Mouse (Mus musculus) midbrain, embryonic 11.5 days (tissue): ENCODE data around the gene Pcyt2. TPM values are rescaled to one million over a fixed set of nuclear protein-coding genes. Genes with fewer than 3 reads are reported as not detected.
A peak's percentile ranks its signal among the peaks of the same experiment; 100 is the strongest.

Experiments
- ATAC-seq: fragments of 200-750 bp; cut with Nextera tagmentation; 2 replicates; pipeline ENCODE4 v1.8.0; 2017; ENCODE audit warnings: moderate TSS enrichment, moderate library complexity; ENCODE audit not compliant: low FRiP score
- DNase-seq: peaks from one replicate; pipeline ENCODE4 v3.0.0; 2015; ENCODE audit warnings: low spot score; ENCODE audit errors: missing footprints
- H3K27ac ChIP-seq: fragments of 300-500 bp; sonication (generic); 2 replicates; pipeline ENCODE4 v1.5.1; 2014; ENCODE audit warnings: low read depth, low read length
- H3K27me3 ChIP-seq: fragments of 300-500 bp; sonication (generic); 2 replicates; pipeline ENCODE4 v1.6.1; 2014; ENCODE audit warnings: mild to moderate bottlenecking, low read length, moderate library complexity, mixed read lengths; ENCODE audit not compliant: control insufficient read depth, insufficient read depth
- H3K36me3 ChIP-seq: fragments of 300-500 bp; sonication (generic); 2 replicates; pipeline ENCODE4 v1.6.1; 2014; ENCODE audit warnings: mild to moderate bottlenecking, low read length, moderate library complexity, mixed read lengths; ENCODE audit not compliant: control insufficient read depth, insufficient read depth
- H3K4me1 ChIP-seq: fragments of 300-500 bp; sonication (generic); 2 replicates; pipeline ENCODE4 v1.6.1; 2014; ENCODE audit warnings: low read length; ENCODE audit not compliant: control insufficient read depth, insufficient read depth
- H3K4me2 ChIP-seq: fragments of 300-500 bp; sonication (generic); 2 replicates; pipeline ENCODE4 v1.6.1; 2014; ENCODE audit warnings: mild to moderate bottlenecking, moderate library complexity
- H3K4me3 ChIP-seq: fragments of 300-500 bp; sonication (generic); 2 replicates; pipeline ENCODE4 v1.5.1; 2014; ENCODE audit warnings: low read depth, low read length
- H3K9ac ChIP-seq: fragments of 300-500 bp; sonication (generic); 2 replicates; pipeline ENCODE4 v1.6.1; 2014; ENCODE audit warnings: low read length
- H3K9me3 ChIP-seq: fragments of 300-500 bp; sonication (generic); 2 replicates; pipeline ENCODE4 v1.6.1; 2016; ENCODE audit warnings: low read length; ENCODE audit not compliant: control insufficient read depth
- WGBS: fragments of 180-500 bp; shearing (Covaris S2); extraction: QIAGEN DNeasy Blood & Tissue Kit; methylation state at CpG from one replicate; pipeline ENCODE4 v1.1.7; 2014; 5-methylcytosine and 5-hydroxymethylcytosine counted together
- polyA plus RNA-seq: library from polyadenylated mRNA; unstranded; fragments of >200 nt; fragmentation: Nextera tagmentation; extraction: Ambion mirVana; gene quantifications from 2 replicates; pipeline ENCODE4 v1.2.1, GENCODE M21; 2014

The Pcyt2 gene
- polyA plus RNA-seq, 1 experiment from 2014 or later, result 101 TPM

DNA sequence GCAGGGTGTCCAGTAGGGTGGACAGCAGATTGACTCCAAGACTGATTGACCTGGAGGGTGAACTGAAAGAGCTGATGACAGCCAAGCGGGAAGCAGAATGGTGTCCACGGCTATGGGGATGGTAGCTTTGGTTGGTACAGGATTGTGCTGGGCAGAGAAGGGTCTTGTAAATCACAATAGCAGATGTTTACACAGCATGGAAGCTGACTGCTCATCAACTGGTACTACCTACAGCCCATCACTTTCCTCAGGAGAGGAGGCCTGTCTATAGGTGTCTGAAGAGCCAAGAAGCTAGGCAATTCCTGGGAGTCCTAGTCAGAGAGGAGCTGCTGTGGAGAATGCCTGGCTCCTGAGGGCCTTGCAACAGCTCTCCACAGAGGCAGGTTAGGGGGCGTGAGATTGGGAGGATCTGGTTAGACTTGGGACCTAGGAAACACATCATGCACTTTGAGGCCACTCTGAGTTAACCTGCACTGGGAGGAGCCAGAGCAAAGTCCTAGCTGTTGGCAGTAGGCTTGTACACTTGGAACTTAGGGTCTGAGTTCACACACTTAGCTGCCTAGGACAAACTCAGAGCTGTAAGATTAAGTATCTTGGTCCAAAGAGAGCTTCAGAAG lies 41.3 kb downstream of the Pcyt2 start:
- Histone ChIP-seq H3K4me2 (no peak overlapping the region), H3K4me3 (no peak overlapping the region), H3K9me3 (no peaks in the 10 kb centered on the region), H3K27ac (no peak overlapping the region), H3K27me3 (no peaks in the 10 kb centered on the region), H3K9ac (no peak overlapping the region), H3K36me3 (peaks cover 22% of the 10 kb centered on the region), H3K4me1 (peaks cover 23% of the 10 kb centered on the region)
- WGBS, result 88% methylated on average over 3 of the region's 3 CpGs
- ATAC-seq, result no peak
- no peak for DNase-seq

DNA sequence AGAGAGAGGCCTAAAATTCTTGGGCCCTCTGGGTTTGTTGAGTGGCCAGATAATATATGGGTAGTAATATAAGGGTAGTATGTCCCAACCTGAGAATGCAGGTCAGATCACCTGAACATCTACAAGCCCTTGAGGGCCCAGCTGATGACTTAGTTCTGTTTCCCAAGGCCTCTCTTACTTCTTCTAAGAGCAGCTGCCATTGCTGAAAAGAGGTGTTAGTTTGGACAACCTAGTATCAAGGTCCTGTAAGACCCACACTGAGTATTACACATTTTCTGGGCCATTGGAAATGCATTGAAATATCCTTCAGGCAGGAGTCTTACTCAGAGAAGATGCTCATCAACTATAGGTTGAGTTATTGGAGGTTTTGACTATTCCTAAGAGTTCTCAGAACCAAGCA lies 41.8 kb downstream of the Pcyt2 start:
- H3K4me3 ChIP-seq, result no peak overlapping the region
- H3K9me3 ChIP-seq, result no peaks in the 10 kb centered on the region
- H3K27ac ChIP-seq, result no peak overlapping the region
- peaks cover 27% of the 10 kb centered on the region for H3K4me1 ChIP-seq
- no peaks in the 10 kb centered on the region for H3K27me3 ChIP-seq
- H3K4me2 ChIP-seq, result no peak overlapping the region
- H3K9ac ChIP-seq, result no peak overlapping the region
- H3K36me3 ChIP-seq, result peaks cover 23% of the 10 kb centered on the region
- ATAC-seq (no peak), DNase-seq (no peak)

DNA sequence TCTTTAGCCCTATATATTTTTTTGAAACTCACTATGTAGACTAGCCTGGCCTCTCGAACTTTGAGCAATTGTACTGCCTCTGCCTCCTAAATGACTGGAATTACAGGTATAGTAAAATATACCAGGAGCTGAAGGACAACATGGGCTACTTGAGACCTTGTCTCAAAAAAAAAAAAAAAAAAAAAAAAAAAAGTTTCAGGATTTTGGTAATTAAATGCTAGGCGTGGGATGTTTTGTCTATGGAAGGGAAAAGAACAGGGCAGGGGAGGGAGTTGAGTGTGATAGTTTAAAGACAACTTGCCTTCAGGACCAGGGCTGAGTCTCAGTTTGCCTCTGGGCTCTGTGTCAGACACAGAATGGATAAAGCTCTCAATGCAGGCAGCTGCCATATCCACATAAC lies 42.7 kb downstream of the Pcyt2 start:
- no peak overlapping the region for H3K4me3 ChIP-seq
- no peak overlapping the region for H3K4me2 ChIP-seq
- no peak overlapping the region for H3K9ac ChIP-seq
- no peaks in the 10 kb centered on the region for H3K27me3 ChIP-seq
- H3K9me3 ChIP-seq, result no peaks in the 10 kb centered on the region
- DNase-seq (no peak), ATAC-seq (no peak)
- peaks cover 30% of the 10 kb centered on the region for H3K36me3 ChIP-seq
- H3K27ac ChIP-seq, result no peak overlapping the region
- 80% methylated on average over 2 of the region's 2 CpGs for WGBS
- H3K4me1 ChIP-seq, result peaks cover 20% of the 10 kb centered on the region

DNA sequence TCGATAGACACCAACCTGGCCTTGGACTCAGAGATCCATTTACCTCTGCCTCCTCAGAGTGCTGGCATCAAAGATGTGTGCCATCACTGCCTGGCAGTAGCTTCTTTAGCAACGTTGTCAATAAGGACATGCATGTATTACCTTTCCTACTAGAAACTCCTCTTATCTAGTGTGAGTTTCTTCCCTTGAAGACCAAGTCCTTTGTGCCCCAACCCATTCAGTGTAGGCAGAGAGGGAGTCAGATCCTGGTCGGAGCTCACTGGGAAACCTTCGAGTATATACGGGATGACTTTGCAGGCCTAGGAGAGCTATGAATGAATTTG lies 43.5 kb downstream of the Pcyt2 start:
- ATAC-seq, result no peak
- peaks cover 29% of the 10 kb centered on the region for H3K36me3 ChIP-seq
- H3K27me3 ChIP-seq, result no peaks in the 10 kb centered on the region
- H3K4me1 ChIP-seq, result peaks cover 12% of the 10 kb centered on the region
- 50% methylated on average over 5 of the region's 5 CpGs for whole genome bisulfite sequencing
- H3K27ac ChIP-seq, result no peak overlapping the region
- peak overlapping the region; percentile 57 for H3K4me2 ChIP-seq
- no peaks in the 10 kb centered on the region for H3K9me3 ChIP-seq
- no peak for DNase-seq
- H3K4me3 ChIP-seq, result peak overlapping the region; percentile 97
- H3K9ac ChIP-seq, result peak overlapping the region; percentile 96; the same call in 1 of the 2 replicates

DNA sequence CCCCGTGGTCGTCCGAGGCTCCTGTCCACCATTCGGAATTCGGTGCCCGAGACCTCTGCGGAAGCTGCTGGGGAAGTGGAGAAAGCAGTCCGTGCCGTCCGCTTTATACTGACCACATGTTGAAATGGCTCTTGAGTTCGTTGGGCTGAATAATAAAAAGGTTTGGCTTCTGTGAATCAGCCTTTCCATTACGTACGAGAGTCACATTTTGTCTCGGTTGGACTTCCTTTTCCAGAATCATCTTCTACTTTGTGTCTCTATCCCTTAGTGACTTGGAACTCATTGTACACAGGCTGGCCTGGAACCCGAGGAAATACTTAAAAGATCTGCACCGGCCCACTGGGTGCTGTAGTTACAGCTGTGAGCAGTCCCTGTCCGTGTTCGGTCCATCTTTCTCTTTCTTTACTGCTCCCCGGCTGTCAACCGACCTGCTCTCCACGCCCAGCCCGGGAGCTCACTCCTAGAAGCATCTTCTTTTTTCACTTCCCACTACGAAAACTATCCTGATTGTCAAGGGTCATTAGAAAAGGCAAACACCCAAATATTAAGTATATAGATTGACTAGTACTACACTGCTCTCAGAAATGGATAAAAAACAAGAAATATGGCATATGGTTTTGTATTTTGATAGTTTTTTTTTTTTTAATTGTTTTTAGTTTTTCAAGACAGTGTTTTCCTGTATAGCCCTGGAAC lies 44.0 kb downstream of the Pcyt2 start:
- WGBS, result under 1% methylated on average over 23 of the region's 23 CpGs
- peaks cover 24% of the 10 kb centered on the region for H3K36me3 ChIP-seq

DNA sequence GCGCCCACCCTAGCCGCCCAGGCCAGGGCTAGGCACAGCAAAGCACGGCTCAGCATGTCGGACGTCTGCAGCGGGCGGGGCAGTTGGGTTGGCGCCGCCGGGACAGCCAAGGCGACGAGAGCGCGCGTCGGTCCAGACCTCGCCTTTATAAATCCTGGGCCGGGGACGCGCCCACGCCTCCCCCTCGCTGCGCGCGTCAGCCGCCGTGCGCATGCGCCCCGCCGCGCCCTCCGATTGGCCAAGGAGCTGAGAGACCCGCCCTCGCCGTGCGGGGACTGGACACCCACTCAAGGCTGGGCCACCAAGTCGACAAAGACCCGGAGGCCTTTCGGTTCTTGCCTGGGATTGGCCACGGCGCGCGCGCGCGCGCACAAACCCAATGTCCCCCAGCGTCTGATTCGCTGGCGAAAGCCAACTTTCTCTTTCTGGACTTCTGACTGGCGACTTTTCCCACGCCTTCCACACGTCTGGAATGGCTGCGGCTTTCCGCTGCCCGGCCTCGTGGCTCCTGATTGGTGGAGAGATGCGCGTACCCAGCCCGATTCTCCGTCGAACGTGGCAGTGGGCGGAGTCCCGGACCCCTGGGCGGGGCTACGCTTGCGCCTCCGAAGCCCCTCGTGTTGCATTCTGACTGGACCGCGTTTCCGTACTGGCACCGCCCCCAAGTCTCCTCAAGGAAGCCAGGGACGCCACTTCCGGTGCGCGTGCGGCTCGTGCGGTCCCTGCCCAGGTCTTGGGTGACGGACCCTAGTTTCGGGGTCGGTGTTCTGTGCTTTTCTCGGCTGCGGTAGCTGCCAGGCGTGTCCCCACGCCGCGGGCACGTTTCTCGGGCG lies 44.8 kb downstream of the Pcyt2 start, which contains the start of gene P4hb:
TSS of gene P4hb (minus strand) at position 502 of the 833 bp plus-strand sequence.
- peak within 1 kb of the TSS; percentile 97 for H3K4me3 ChIP-seq

More for the DNA sequence above, 44.0 kb downstream of the Pcyt2 start:
- peaks cover 12% of the 10 kb centered on the region for H3K4me1 ChIP-seq
- DNase-seq (no peak), ATAC-seq (peak; percentile 33; the same call in 1 of the 2 replicates)
- H3K4me2 ChIP-seq, result peak overlapping the region; percentile 57
- peak overlapping the region; percentile 89 for H3K27ac ChIP-seq
- H3K9ac ChIP-seq, result peak overlapping the region; percentile 96
- H3K9me3 ChIP-seq, result no peaks in the 10 kb centered on the region
- peak overlapping the region; percentile 97 for H3K4me3 ChIP-seq
- no peaks in the 10 kb centered on the region for H3K27me3 ChIP-seq

DNA sequence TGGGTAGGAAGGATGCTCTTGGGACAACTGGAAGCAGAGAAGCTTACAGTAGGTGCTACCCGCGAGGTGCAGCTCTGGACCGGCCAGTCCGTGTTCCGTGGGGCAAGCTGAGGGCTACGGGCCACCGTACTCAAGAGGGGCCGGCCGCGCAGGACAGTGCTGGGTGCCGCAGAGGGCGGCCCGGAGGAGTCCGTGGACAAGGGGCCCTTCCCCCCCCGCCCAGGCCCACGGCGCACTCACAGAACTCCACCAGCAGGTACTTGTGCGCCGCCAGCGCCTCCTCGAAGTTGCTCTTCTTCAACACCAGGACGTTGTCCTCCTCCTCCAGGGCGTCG lies 45.4 kb downstream of the Pcyt2 start:
- H3K36me3 ChIP-seq, result peaks cover 23% of the 10 kb centered on the region
- peak; percentile 54 for ATAC-seq

More for the DNA sequence above, 44.8 kb downstream of the Pcyt2 start, which contains the start of gene P4hb:
- Histone ChIP-seq H3K4me2 (peak within 1 kb of the TSS; percentile 57), H3K27ac (peak within 1 kb of the TSS; percentile 89), H3K4me1 (peaks cover 12% of the 10 kb centered on the region), H3K9me3 (no peaks in the 10 kb centered on the region), H3K36me3 (peaks cover 24% of the 10 kb centered on the region), H3K9ac (peak within 1 kb of the TSS; percentile 96), H3K27me3 (no peaks in the 10 kb centered on the region)
- ATAC-seq, result peak; percentile 97
- peak; percentile 100 for DNase-seq
- under 1% methylated on average over 93 of the region's 94 CpGs for WGBS

DNA sequence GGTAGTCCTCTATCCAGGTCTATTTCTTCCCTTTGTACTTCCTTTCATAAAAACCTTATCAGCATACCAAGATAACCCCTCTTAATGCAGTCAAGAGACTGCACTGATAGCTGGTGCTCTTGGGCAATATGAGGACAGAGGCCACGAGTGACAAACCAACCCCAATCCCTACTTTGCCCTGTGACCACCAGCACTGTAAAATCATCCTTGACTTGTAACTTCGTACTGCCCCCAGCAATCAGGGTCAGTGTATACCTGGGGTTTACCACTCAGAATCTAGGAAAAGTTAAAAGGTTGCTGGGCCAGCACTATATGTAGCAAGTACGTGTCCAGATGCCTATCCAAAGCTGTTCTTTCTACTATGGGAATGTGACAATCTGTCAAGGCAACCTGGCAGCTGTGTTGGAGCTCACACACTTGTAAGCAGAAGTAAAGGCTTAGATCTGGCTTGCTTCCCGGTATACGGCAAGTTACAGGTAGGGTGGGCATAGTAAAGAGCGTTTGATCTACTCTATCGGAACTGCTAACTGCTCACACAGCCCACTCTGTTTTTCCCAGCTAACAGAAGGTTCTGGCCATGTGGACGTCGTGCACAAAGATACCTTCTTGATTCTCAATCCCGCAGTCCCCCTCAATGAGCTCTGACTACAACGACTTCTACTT lies 45.9 kb downstream of the Pcyt2 start:
- DNase-seq, result peak; percentile 88

More for the DNA sequence above, 45.4 kb downstream of the Pcyt2 start:
- Histone ChIP-seq H3K4me2 (peak overlapping the region; percentile 57), H3K9me3 (no peaks in the 10 kb centered on the region), H3K9ac (peak overlapping the region; percentile 96), H3K27me3 (no peaks in the 10 kb centered on the region), H3K4me3 (peak overlapping the region; percentile 97), H3K27ac (peak overlapping the region; percentile 89), H3K4me1 (peaks cover 12% of the 10 kb centered on the region)
- no peak for DNase-seq
- WGBS, result under 1% methylated on average over 21 of the region's 24 CpGs

More for the DNA sequence above, 45.9 kb downstream of the Pcyt2 start:
- WGBS, result 21% methylated on average over 11 of the region's 11 CpGs
- Histone ChIP-seq H3K27me3 (no peaks in the 10 kb centered on the region), H3K9ac (peak overlapping the region; percentile 96), H3K4me3 (peak overlapping the region; percentile 97), H3K27ac (peak overlapping the region; percentile 89; the same call in 1 of the 2 replicates), H3K36me3 (peaks cover 23% of the 10 kb centered on the region), H3K4me2 (peak overlapping the region; percentile 57), H3K4me1 (peaks cover 12% of the 10 kb centered on the region), H3K9me3 (no peaks in the 10 kb centered on the region)
- ATAC-seq, result no peak
